Mouse (Mus musculus) C2C12 (cell line): Measurements from ENCODE around the gene Slc28a1.

Experiments
- CEBPB ChIP-seq: IDR thresholded peaks from one replicate; pipeline ENCODE4 v1.6.1; 2011; ENCODE audit warnings: low read depth, mild to moderate bottlenecking, control low read depth, moderate library complexity
- MAX ChIP-seq: IDR thresholded peaks from one replicate; pipeline ENCODE4 v1.6.1; 2011; ENCODE audit warnings: mild to moderate bottlenecking, control low read depth

- no peak for TF ChIP-seq CEBPB
- TF ChIP-seq MAX: no peak
These were observed 19.3 kb downstream of the Slc28a1 start for GRCm38 (mm10) chr7:81133941-81134340.
